In genomic region chr7:4993347-4993998, GRCm38 (mm10) we compare ENCODE assay signal across 11 mouse cellular contexts. TPM values are rescaled to one million over a fixed set of nuclear protein-coding genes. Genes with fewer than 3 reads are reported as not detected.
DNase-seq lines count a peak whose midpoint lies in the region; ATAC-seq and TF ChIP-seq lines count a peak whose summit lies in the region.
"Had no signal": no experiment of that assay in that cellular context is flagged by ENCODE, and none has a peak within 500 bp of the region (broad histone marks: within the 10 kb centered on the region; RNA-seq: fewer than 3 reads in every experiment).

No protein-coding gene starts in this region.

- H3K9me3 ChIP-seq in kidney, embryonic 15.5 days (replicated peaks) = peaks cover 3% of the 10 kb centered on the region
- H3K9me3 ChIP-seq in hindbrain, embryonic 12.5 days (replicated peaks) = peaks cover 4% of the 10 kb centered on the region; the same call in 1 of the 2 replicates
- no peaks in the 10 kb centered on the region for H3K9me3 ChIP-seq in midbrain, postnatal 0 days (ENCODE audit: low read length)
- H3K9me3 ChIP-seq: embryonic facial prominence, embryonic 15.5 days had no signal

- H3K4me2 ChIP-seq in kidney, embryonic 15.5 days = peak overlapping the region; percentile 78
- peak overlapping the region; percentile 89 for H3K4me2 ChIP-seq in hindbrain, embryonic 12.5 days (replicated peaks)
- peak overlapping the region; percentile 91; the same call in 1 of the 2 replicates for H3K4me2 ChIP-seq in midbrain, postnatal 0 days (ENCODE audit: low read depth, low read length, poor library complexity, severe bottlenecking)
- H3K4me2 ChIP-seq: embryonic facial prominence, embryonic 15.5 days had no signal

- H3K9ac ChIP-seq in kidney, embryonic 15.5 days = no peak overlapping the region
- H3K9ac ChIP-seq in hindbrain, embryonic 12.5 days = peak overlapping the region; percentile 95
- H3K9ac ChIP-seq in midbrain, postnatal 0 days (replicated peaks; ENCODE audit: low read length, poor library complexity, severe bottlenecking) = no peak overlapping the region
- H3K9ac ChIP-seq: embryonic facial prominence, embryonic 15.5 days had no signal

- TF ChIP-seq CTCF in midbrain, postnatal 0 days (IDR thresholded peaks at IDR 0.05) = no peak

- H3K27me3 ChIP-seq in kidney, embryonic 15.5 days = peaks cover 7% of the 10 kb centered on the region; the same call in 1 of the 2 replicates
- H3K27me3 ChIP-seq in hindbrain, embryonic 12.5 days = peaks cover 23% of the 10 kb centered on the region
- H3K27me3 ChIP-seq in midbrain, postnatal 0 days (ENCODE audit: insufficient read depth, low read length) = no peaks in the 10 kb centered on the region
- H3K27me3 ChIP-seq: embryonic facial prominence, embryonic 15.5 days had no signal

- no peak overlapping the region for H3K27ac ChIP-seq in kidney, embryonic 15.5 days
- H3K27ac ChIP-seq in hindbrain, embryonic 12.5 days = no peak overlapping the region
- H3K27ac ChIP-seq in midbrain, postnatal 0 days (ENCODE audit: low read depth, low read length) = no peak overlapping the region
- H3K27ac ChIP-seq: embryonic facial prominence, embryonic 15.5 days; left cerebral cortex, adult 2 months had no signal

- DNase-seq in kidney, adult 9 months = no peak
- peak; percentile 17 to 35 for DNase-seq in cerebellum, postnatal 36 days
- no peak for DNase-seq in midbrain, postnatal 0 days (ENCODE audit: low spot score)
- DNase-seq in left cerebral cortex, postnatal 25 days (ENCODE audit: low spot score in 2 of 2) = no peak
- no peak for DNase-seq in left cerebral cortex, adult 9 months (ENCODE audit: low spot score in 2 of 2)
- DNase-seq: adrenal gland, adult 8-10 months; thymus, adult 2 months had no signal

- intact Hi-C loops in left cerebral cortex, postnatal 25 days (cut with DNase I) = no loop called here

- H3K36me3 ChIP-seq in kidney, embryonic 15.5 days = peaks cover 32% of the 10 kb centered on the region
- H3K36me3 ChIP-seq in hindbrain, embryonic 12.5 days = peaks cover 37% of the 10 kb centered on the region
- peaks cover 17% of the 10 kb centered on the region for H3K36me3 ChIP-seq in midbrain, postnatal 0 days (ENCODE audit: insufficient read depth, low read length)

- H3K4me1 ChIP-seq in kidney, embryonic 15.5 days = peaks cover 27% of the 10 kb centered on the region
- peaks cover 33% of the 10 kb centered on the region for H3K4me1 ChIP-seq in hindbrain, embryonic 12.5 days
- H3K4me1 ChIP-seq in midbrain, postnatal 0 days (ENCODE audit: insufficient read depth, low read length) = peaks cover 14% of the 10 kb centered on the region

- ATAC-seq in kidney, embryonic 15.5 days (replicated peaks; ENCODE audit: low FRiP score) = no peak
- ATAC-seq in hindbrain, embryonic 12.5 days (ENCODE audit: low FRiP score) = no peak
- ATAC-seq in midbrain, postnatal 0 days (ENCODE audit: low FRiP score) = no peak

- 45% methylated on average over 55 of the region's 55 CpGs for WGBS in kidney, embryonic 15.5 days
- WGBS in hindbrain, embryonic 12.5 days = 27% methylated on average over 55 of the region's 55 CpGs
- WGBS in midbrain, postnatal 0 days = 41% methylated on average over 51 of the region's 55 CpGs

- H3K4me3 ChIP-seq in kidney, embryonic 15.5 days (replicated peaks) = 0 out of 2 replicates have a peak overlapping the region, but pooled peaks have one; percentile 68
- peak overlapping the region; percentile 77 for H3K4me3 ChIP-seq in hindbrain, embryonic 12.5 days
- H3K4me3 ChIP-seq in midbrain, postnatal 0 days (ENCODE audit: low read depth, low read length) = peak overlapping the region; percentile 12; the same call in 1 of the 2 replicates
- H3K4me3 ChIP-seq: embryonic facial prominence, embryonic 15.5 days; left cerebral cortex, adult 2 months had no signal

RNA-seq across cellular contexts. Expression of gene Zfp579, which starts 2.5 kb away (rescaled TPM):
- 36.7 and 39.9 TPM in 2 replicates for polyA plus RNA-seq in kidney, embryonic 15.5 days (2015; fragmentation: Nextera tagmentation; extraction: Ambion mirVana)
- 57.8 and 61.4 TPM in 2 replicates for polyA plus RNA-seq in hindbrain, embryonic 12.5 days (2016; fragmentation: Nextera tagmentation; extraction: Ambion mirVana)
- total RNA-seq in midbrain, postnatal 0 days (2014; rRNA removed) = 53.2 and 54.3 TPM in 2 replicates
- 43.1 and 43.3 TPM in 2 replicates for polyA plus RNA-seq in midbrain, postnatal 0 days (2015; fragmentation: Nextera tagmentation; extraction: Ambion mirVana)
- 10 to 100 TPM; 24.8 to 33.7 TPM for total RNA-seq in left cerebral cortex, postnatal 25 days (2021)

RNA-seq across cellular contexts. Expression of gene Zfp524, which starts 20.7 kb away (rescaled TPM):
- polyA plus RNA-seq in kidney, embryonic 15.5 days (2015; fragmentation: Nextera tagmentation; extraction: Ambion mirVana) = 10.4 and 12.7 TPM in 2 replicates
- 8.5 and 9.1 TPM in 2 replicates for polyA plus RNA-seq in hindbrain, embryonic 12.5 days (2016; fragmentation: Nextera tagmentation; extraction: Ambion mirVana)
- 3.9 and 7.3 TPM in 2 replicates for total RNA-seq in midbrain, postnatal 0 days (2014; rRNA removed)
- polyA plus RNA-seq in midbrain, postnatal 0 days (2015; fragmentation: Nextera tagmentation; extraction: Ambion mirVana) = 2.9 and 3.5 TPM in 2 replicates
- 1 to 10 TPM; 6.9 TPM for total RNA-seq in left cerebral cortex, postnatal 25 days (2021)

RNA-seq across cellular contexts. Expression of gene Fiz1, which starts 21.0 kb away (rescaled TPM):
- polyA plus RNA-seq in kidney, embryonic 15.5 days (2015; fragmentation: Nextera tagmentation; extraction: Ambion mirVana) = 46.5 and 53.1 TPM in 2 replicates
- polyA plus RNA-seq in hindbrain, embryonic 12.5 days (2016; fragmentation: Nextera tagmentation; extraction: Ambion mirVana) = 59.6 and 60.1 TPM in 2 replicates
- total RNA-seq in midbrain, postnatal 0 days (2014; rRNA removed) = 35.5 and 36.1 TPM in 2 replicates
- 22.8 and 25.7 TPM in 2 replicates for polyA plus RNA-seq in midbrain, postnatal 0 days (2015; fragmentation: Nextera tagmentation; extraction: Ambion mirVana)
- 10 to 100 TPM; 21.2 to 31.2 TPM for total RNA-seq in left cerebral cortex, postnatal 25 days (2021)

RNA-seq across cellular contexts. Expression of gene Gm44973, which starts 21.8 kb away (rescaled TPM):
- 1.6 and 2.5 TPM in 2 replicates for polyA plus RNA-seq in kidney, embryonic 15.5 days (2015; fragmentation: Nextera tagmentation; extraction: Ambion mirVana)
- polyA plus RNA-seq in hindbrain, embryonic 12.5 days (2016; fragmentation: Nextera tagmentation; extraction: Ambion mirVana) = 0.32 TPM in 1 of 2 replicates, not detected in the other
- total RNA-seq in midbrain, postnatal 0 days (2014; rRNA removed) = not detected in 2 replicates
- 1.2 and 2.6 TPM in 2 replicates for polyA plus RNA-seq in midbrain, postnatal 0 days (2015; fragmentation: Nextera tagmentation; extraction: Ambion mirVana)
- not detected for total RNA-seq in left cerebral cortex, postnatal 25 days (2021)
- total RNA-seq: left cerebral cortex, adult 2 months had no signal
- polyA plus RNA-seq: embryonic facial prominence, embryonic 15.5 days; thymus, adult 2 months had no signal

RNA-seq across cellular contexts. Expression of gene Sbk3, which starts 22.5 kb away (rescaled TPM):
- not detected in 2 replicates for polyA plus RNA-seq in kidney, embryonic 15.5 days (2015; fragmentation: Nextera tagmentation; extraction: Ambion mirVana)
- 0.19 and 0.23 TPM in 2 replicates for polyA plus RNA-seq in hindbrain, embryonic 12.5 days (2016; fragmentation: Nextera tagmentation; extraction: Ambion mirVana)
- 0.49 and 1.8 TPM in 2 replicates for total RNA-seq in midbrain, postnatal 0 days (2014; rRNA removed)
- 0.45 and 0.46 TPM in 2 replicates for polyA plus RNA-seq in midbrain, postnatal 0 days (2015; fragmentation: Nextera tagmentation; extraction: Ambion mirVana)
- under 1 TPM; 0.34 to 0.85 TPM for total RNA-seq in left cerebral cortex, postnatal 25 days (2021)

Comparison
In these comparisons a context has a peak if more than half of its experiments do, and no peak if none do; other contexts are left out.
1. H3K4me3 ChIP-seq: peak in every context shown above with its lines; median percentile 77 in hindbrain, embryonic 12.5 days; 68 in kidney, embryonic 15.5 days; 12 in midbrain, postnatal 0 days.
2. DNase-seq: peak in cerebellum, postnatal 36 days (2 of 2); none in kidney, adult 9 months (single experiment), midbrain, postnatal 0 days (single experiment), left cerebral cortex, postnatal 25 days (0 of 2) and left cerebral cortex, adult 9 months (0 of 2).
3. Peak in every context shown above with its lines, with median percentiles within 50 percentile points of each other: H3K4me2 ChIP-seq.